Mouse (Mus musculus): ENCODE data around the gene Eddm3b.
"Not testable (repeated sequence)": the region's sequence is repeated elsewhere in the genome, so short reads cannot be mapped to it uniquely, and the experiment has no call there.

Gene Eddm3b

GRCm38 (mm10) chr14:51144451-51144850 is 30.2 kb downstream of the Eddm3b start:
- no peak for DNase-seq

- peak; percentile 17 to 53 for DNase-seq
Measured at GRCm38 (mm10) chr14:51145521-51145920, 31.3 kb downstream of the Eddm3b start.

- DNase-seq: no peak
Measured at GRCm38 (mm10) chr14:51146685-51147084, 32.5 kb downstream of the Eddm3b start, which contains the start of gene Rnase1. Rnase1 (minus strand) TSS chr14:51146785.

- no peak for DNase-seq
Measured at GRCm38 (mm10) chr14:51148006-51148405, 33.8 kb downstream of the Eddm3b start.

GRCm38 (mm10) chr14:51149164-51149563 is 34.9 kb downstream of the Eddm3b start:
- no peak for DNase-seq

- no peak for DNase-seq
Measured at GRCm38 (mm10) chr14:51150206-51150831, 36.1 kb downstream of the Eddm3b start.

- no peak for DNase-seq
Measured at GRCm38 (mm10) chr14:51152249-51152870, 38.1 kb downstream of the Eddm3b start.

GRCm38 (mm10) chr14:51156056-51156735 is 42.0 kb downstream of the Eddm3b start:
- DNase-seq: no peak

- DNase-seq: no peak
Measured at GRCm38 (mm10) chr14:51156736-51157068, 42.5 kb downstream of the Eddm3b start.

- no peak for DNase-seq
Measured at GRCm38 (mm10) chr14:51157072-51157471, 42.8 kb downstream of the Eddm3b start.

- DNase-seq: not testable (repeated sequence)
Measured at GRCm38 (mm10) chr14:51161976-51162375, 47.8 kb downstream of the Eddm3b start, which contains the start of gene Rnase2b. Rnase2b (plus strand) TSS chr14:51162260.

- DNase-seq: not testable (repeated sequence)
Measured at GRCm38 (mm10) chr14:51163323-51163722, 49.1 kb downstream of the Eddm3b start.

- no peak for DNase-seq
Measured at GRCm38 (mm10) chr14:51165435-51165834, 51.2 kb downstream of the Eddm3b start.

- no peak for DNase-seq
Measured at GRCm38 (mm10) chr14:51166068-51166467, 51.8 kb downstream of the Eddm3b start.

All from cerebellum, postnatal 25 days (tissue).